Mouse (Mus musculus) ES-E14 (cell line): ENCODE measurements at regions not wholly inside any gene's neighbourhood (a gene's known extent, or its start where the extent isn't known, plus 50 kb on each side); places are given as distances from the start of the nearest gene placed in this dataset.

Experiments used
- DNase-seq: peaks from one replicate; pipeline ENCODE4 v3.0.0-alpha.2; 2013; ENCODE audit warnings: low read depth, low spot score
- H3K27ac ChIP-seq: 2 replicates; pipeline ENCODE4 v1.5.1; 2012; ENCODE audit warnings: low read depth, mild to moderate bottlenecking, low read length, moderate library complexity, mixed read lengths; ENCODE audit not compliant: poor library complexity, insufficient read depth, severe bottlenecking
- H3K36me3 ChIP-seq: 2 replicates; pipeline ENCODE4 v1.6.1; 2012; ENCODE audit warnings: mild to moderate bottlenecking, low read length, moderate library complexity, mixed read lengths; ENCODE audit not compliant: control insufficient read depth, poor library complexity, insufficient read depth, severe bottlenecking
- H3K4me1 ChIP-seq, 2 experiments: fragments of 150-350 bp in 1 of 2; sonication (generic) in 1 of 2; 2 replicates each; pipeline ENCODE4 v1.6.1; 2012; ENCODE audit warnings: low read length in 2 of 2, mild to moderate bottlenecking in 1 of 2, mixed read lengths in 1 of 2; ENCODE audit not compliant: control insufficient read depth in 2 of 2, insufficient read depth in 2 of 2, poor library complexity in 1 of 2
- H3K4me3 ChIP-seq, 2 experiments: fragments of 150-350 bp in 1 of 2; sonication (generic) in 1 of 2; 2 replicates each; pipeline ENCODE4 v1.5.1; 2012; ENCODE audit warnings: low read length in 2 of 2, low read depth in 1 of 2, mild to moderate bottlenecking in 1 of 2, mixed read lengths in 1 of 2; ENCODE audit not compliant: insufficient read depth in 1 of 2, poor library complexity in 1 of 2, severe bottlenecking in 1 of 2
- H3K9ac ChIP-seq: 2 replicates; pipeline ENCODE4 v1.6.1; 2012; ENCODE audit warnings: low read depth, mild to moderate bottlenecking, low read length, mixed read lengths; ENCODE audit not compliant: poor library complexity, insufficient read depth, severe bottlenecking
- H3K9me3 ChIP-seq: fragments of 150-350 bp; sonication (generic); 2 replicates; pipeline ENCODE4 v1.6.1; 2012; ENCODE audit warnings: low read depth, mild to moderate bottlenecking, low read length; ENCODE audit not compliant: control insufficient read depth, insufficient read depth
- CHD2 ChIP-seq: IDR thresholded peaks from 2 replicates; pipeline ENCODE4 v1.6.1; 2014; ENCODE audit warnings: mild to moderate bottlenecking, low read depth, low read length, inconsistent platforms
- HCFC1 ChIP-seq: IDR thresholded peaks from 2 replicates; pipeline ENCODE4 v1.6.1; 2012; ENCODE audit warnings: low read length, inconsistent platforms, borderline replicate concordance; ENCODE audit not compliant: insufficient read depth
- MAFK ChIP-seq: IDR thresholded peaks from 2 replicates; pipeline ENCODE4 v1.6.1; 2014; ENCODE audit warnings: mild to moderate bottlenecking, low read depth, low read length, inconsistent platforms; ENCODE audit not compliant: insufficient read depth
- ZC3H11A ChIP-seq: IDR thresholded peaks from 2 replicates; pipeline ENCODE4 v1.6.1; 2012; ENCODE audit warnings: low read depth, mild to moderate bottlenecking, inconsistent platforms, low read length, borderline replicate concordance
- ZNF384 ChIP-seq: IDR thresholded peaks from 2 replicates; pipeline ENCODE4 v1.6.1; 2012; ENCODE audit warnings: low read depth, low read length, inconsistent platforms
- in situ Hi-C, 2 experiments: fragments of 600-800 bp; cut with MboI; formaldehyde crosslinking; loops; one replicate each; pipeline ENCODE4 v1.15.1; 2025; ENCODE audit warnings: low sequenced_read_pairs in 2 of 2, inconsistent platforms in 1 of 2; ENCODE audit not compliant: unreplicated experiment in 2 of 2

GRCm38 (mm10) chr7:73158833-73159232 is 216.5 kb upstream of the Rgma start:
- no peak for TF ChIP-seq MAFK
- TF ChIP-seq CHD2 = no peak
- no peak for TF ChIP-seq ZC3H11A
- TF ChIP-seq ZNF384 = no peak
- H3K4me1 ChIP-seq = no peaks in the 10 kb centered on the region
- H3K4me3 ChIP-seq = no peak overlapping the region
- no peak overlapping the region for H3K27ac ChIP-seq
- H3K36me3 ChIP-seq = no peaks in the 10 kb centered on the region
- no peak overlapping the region for H3K9ac ChIP-seq
- no peaks in the 10 kb centered on the region for H3K9me3 ChIP-seq
- no peak for DNase-seq
- in situ Hi-C loops = no loop called here

- no peak overlapping the region for H3K9ac ChIP-seq
- H3K27ac ChIP-seq = no peak overlapping the region
- in situ Hi-C loops = no loop called here
- peak; percentile 37 for DNase-seq
- no peaks in the 10 kb centered on the region for H3K36me3 ChIP-seq
- TF ChIP-seq HCFC1 (no peak), ZNF384 (no peak), ZC3H11A (no peak), MAFK (no peak), CHD2 (no peak)
- no peaks in the 10 kb centered on the region for H3K9me3 ChIP-seq
- no peaks in the 10 kb centered on the region for H3K4me1 ChIP-seq
- no peak overlapping the region for H3K4me3 ChIP-seq
These were observed 214.3 kb upstream of the Rgma start for GRCm38 (mm10) chr7:73160968-73161367.

- in situ Hi-C loops = no loop called here
- TF ChIP-seq CHD2 = no peak
- no peak for TF ChIP-seq ZC3H11A
- TF ChIP-seq MAFK = no peak
- TF ChIP-seq ZNF384 = no peak
- TF ChIP-seq HCFC1 = no peak
- Histone ChIP-seq H3K36me3 (no peaks in the 10 kb centered on the region), H3K9ac (no peak overlapping the region), H3K4me3 (no peak overlapping the region), H3K4me1 (no peaks in the 10 kb centered on the region), H3K27ac (no peak overlapping the region), H3K9me3 (no peaks in the 10 kb centered on the region)
- no peak for DNase-seq
These were observed 211.6 kb upstream of the Rgma start for GRCm38 (mm10) chr7:73163687-73164086.

GRCm38 (mm10) chr7:73165521-73165920 is 209.8 kb upstream of the Rgma start:
- H3K9ac ChIP-seq = no peak overlapping the region
- in situ Hi-C loops = no loop called here
- H3K9me3 ChIP-seq = no peaks in the 10 kb centered on the region
- no peak for DNase-seq
- no peak overlapping the region for H3K4me3 ChIP-seq
- H3K27ac ChIP-seq = no peak overlapping the region
- H3K4me1 ChIP-seq = no peaks in the 10 kb centered on the region
- TF ChIP-seq CHD2 (no peak), HCFC1 (no peak), ZC3H11A (no peak), MAFK (no peak), ZNF384 (no peak)
- no peaks in the 10 kb centered on the region for H3K36me3 ChIP-seq

- H3K4me1 ChIP-seq = no peaks in the 10 kb centered on the region
- DNase-seq = no peak
These were observed 205.9 kb upstream of the Rgma start for GRCm38 (mm10) chr7:73169416-73169815.

More at GRCm38 (mm10) chr7:73169416-73169815, 205.9 kb upstream of the Rgma start:
- in situ Hi-C loops = no loop called here
- Histone ChIP-seq H3K4me3 (no peak overlapping the region), H3K9me3 (no peaks in the 10 kb centered on the region), H3K9ac (no peak overlapping the region), H3K36me3 (no peaks in the 10 kb centered on the region), H3K27ac (no peak overlapping the region)
- no peak for TF ChIP-seq ZNF384
- no peak for TF ChIP-seq ZC3H11A
- no peak for TF ChIP-seq CHD2
- TF ChIP-seq HCFC1 = no peak
- TF ChIP-seq MAFK = no peak
